Mouse (Mus musculus): Measurements from ENCODE around the gene Gm20869.
"Not testable (repeated sequence)": the region's sequence is repeated elsewhere in the genome, so short reads cannot be mapped to it uniquely, and the experiment has no call there.

Gm20869 gene

GRCm38 (mm10) chrY:71469149-71469548, at the start of gene Gm20869:
Gene Gm20869, plus strand, starts transcription at chrY:71469449.
- not testable (repeated sequence) for DNase-seq
